Mouse (Mus musculus): ENCODE measurements around the gene Tenm4.

Tenm4 gene

GRCm38 (mm10) chr7:96654206-96654605 is 483.2 kb downstream of the Tenm4 start:
- no peak for DNase-seq

DNA sequence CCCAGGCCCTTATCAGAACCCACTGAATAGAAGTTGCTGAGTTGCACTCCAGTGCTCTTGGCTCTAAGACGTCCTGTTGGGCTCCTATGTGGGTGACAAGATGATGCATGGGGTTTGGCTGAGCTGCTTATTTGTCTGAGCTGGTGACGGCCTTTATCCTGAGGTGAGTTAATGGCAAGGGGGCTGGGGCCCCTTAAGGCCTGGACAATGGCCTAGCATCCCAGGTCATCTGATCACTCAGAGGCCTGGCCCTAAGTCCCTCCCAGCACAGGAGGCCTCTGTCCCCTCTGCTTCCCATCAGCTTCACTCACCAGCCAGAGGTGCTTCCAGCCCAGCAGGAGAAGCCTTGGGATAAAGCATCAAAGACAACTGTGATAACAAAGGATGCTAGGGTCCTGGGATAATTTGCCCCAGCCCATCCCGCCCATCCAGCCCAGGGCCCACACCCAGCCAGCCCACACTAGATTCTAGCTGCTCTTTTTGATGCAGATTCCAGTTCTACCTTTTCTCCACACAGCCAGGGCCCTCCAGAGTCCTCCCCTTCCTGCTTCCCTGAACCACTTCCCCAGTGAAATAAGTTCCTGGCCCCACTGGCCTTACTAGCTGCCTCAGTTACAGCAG is 484.2 kb downstream of the Tenm4 start:
- no peak for DNase-seq

DNA sequence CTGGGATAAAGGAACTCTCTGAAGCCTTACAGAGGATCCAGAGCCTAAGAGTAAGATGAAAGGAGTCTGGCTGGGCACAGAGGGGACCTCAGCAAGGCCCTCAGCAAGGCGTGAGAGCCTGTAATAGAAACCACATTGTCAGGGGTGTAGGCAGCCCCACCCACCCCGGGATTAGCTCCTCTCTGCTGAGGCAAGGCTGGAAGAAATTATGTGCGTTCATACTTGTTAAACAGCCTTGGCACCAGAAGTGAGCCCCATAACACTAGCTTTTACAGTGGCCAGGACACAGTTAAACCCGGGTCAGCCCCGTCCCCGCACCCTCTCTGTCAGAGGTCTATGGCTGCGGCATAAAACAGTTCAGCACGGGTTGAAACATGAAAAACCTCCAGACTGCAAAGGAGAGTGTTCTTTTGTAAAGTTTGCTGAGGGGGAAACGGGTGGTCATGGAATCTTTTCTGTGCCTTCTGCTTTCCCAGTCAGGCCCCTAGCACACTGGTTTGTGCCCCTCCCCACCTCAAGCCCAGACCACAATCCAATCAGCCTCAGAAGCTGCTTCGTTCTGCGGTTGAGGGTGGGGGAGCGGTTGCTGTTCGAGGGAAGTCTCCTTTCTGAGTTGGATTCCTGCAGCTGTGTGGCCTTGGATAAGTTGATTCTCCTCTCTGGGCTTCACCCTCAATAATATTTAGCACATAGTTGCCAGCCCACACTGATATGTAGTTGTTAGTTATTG is 486.2 kb downstream of the Tenm4 start:
- no peak for DNase-seq

- no peak for DNase-seq
These were observed 487.0 kb downstream of the Tenm4 start for GRCm38 (mm10) chr7:96657857-96658580.

DNA sequence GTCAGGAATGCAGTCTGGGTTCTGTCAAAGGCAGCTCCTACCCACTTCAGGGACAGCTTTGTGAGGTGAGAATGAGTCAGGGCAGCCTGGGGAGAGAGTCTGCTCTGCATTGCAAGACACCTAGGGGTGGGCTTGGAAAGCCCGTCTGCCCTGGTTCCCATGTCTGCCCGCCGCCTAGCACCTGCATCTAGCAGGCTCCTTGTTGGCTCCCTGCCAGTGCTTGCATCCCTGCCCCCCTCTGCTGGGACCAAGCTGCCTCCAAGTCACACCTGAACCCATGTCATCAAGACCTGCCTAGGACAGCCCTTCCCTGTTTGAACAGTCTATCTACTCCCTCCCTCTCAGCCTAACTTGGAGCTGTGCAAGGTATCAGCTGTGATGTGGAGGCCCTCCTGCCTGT is 489.9 kb downstream of the Tenm4 start:
- peak; percentile 43 for DNase-seq

DNA sequence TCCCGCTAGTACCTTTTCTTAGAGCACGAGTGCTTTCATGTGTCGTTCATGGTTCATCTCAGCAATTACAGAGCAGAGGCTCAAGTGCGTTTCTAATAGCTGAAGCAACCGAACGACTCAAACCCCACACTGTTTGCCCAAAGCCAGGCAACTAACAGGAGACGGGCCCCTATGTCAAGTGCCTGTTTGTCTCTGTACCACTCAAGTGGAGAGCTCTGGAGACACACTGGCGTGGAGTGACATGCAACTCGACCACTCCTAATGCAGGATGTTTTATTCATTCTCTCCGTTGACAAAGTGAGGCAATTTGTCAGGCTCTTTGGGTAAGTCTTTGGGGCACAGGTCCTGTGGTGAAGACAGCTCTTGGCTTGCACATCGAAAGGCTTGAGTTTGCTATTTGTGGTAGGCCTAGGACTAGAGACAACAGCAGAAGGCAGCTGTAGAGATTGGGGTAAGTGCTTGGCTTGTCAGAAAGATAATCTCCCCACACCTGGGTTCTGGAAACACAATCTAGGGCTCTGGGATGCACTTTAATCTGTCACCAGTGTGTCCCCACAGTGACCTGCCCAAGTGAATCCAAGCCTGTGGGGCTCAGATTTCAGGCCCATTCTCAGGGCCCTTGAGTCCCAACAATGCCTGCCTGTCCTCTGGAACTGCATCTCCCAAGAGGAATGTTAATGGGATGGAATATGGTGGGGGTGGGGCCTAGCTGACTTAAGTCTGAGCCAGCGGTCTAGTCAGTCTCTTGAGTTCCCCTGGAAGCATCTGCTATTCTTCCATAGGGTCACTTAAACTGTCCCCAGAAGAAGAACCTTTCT is 490.5 kb downstream of the Tenm4 start:
- no peak for DNase-seq

DNA sequence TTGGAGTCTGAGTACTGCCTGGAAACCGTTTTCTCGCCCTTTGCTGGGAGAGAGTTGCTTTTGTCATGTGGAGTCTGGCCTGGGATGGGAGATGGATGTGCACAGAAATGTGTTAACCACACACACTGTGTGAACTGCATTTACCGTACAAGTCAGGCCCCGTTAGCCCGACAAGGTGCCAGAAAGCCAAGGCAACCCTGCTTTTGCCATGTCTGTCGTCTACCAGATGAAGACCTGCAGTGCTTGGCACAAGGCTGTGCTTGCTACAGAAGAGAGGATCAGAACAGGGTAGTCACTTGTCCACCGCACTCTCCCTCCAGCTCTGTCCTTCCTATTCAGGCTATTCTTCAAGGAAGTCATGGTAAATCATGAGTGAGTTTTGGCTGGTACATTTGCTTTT is 492.3 kb downstream of the Tenm4 start:
- DNase-seq = no peak

DNA sequence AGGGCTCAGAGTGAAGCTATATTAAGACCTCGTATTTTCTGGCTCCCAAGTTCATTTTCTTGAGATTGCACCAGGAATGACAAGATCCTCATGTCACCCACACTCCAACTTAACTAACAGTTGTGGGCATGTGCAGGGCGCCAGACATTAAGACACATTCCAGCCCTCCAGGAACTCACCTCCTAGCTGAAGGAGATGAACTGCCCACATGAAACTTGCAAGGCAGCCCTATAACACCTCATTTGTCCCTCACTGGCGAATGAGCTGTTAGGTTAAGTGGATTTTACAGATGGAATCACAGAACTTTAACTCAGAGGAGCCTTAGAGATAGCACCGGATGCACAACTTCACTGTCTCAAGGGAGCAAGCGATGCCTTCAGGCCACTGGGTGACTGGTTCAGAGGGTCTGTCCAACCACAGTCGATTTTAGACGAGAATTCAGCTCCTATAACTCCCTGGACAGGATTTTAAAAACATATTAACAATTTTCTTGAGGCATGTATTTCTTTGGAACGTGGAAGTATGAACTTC is 495.4 kb downstream of the Tenm4 start:
- no peak for DNase-seq

GRCm38 (mm10) chr7:96667688-96668087 is 496.6 kb downstream of the Tenm4 start:
- DNase-seq = no peak

DNA sequence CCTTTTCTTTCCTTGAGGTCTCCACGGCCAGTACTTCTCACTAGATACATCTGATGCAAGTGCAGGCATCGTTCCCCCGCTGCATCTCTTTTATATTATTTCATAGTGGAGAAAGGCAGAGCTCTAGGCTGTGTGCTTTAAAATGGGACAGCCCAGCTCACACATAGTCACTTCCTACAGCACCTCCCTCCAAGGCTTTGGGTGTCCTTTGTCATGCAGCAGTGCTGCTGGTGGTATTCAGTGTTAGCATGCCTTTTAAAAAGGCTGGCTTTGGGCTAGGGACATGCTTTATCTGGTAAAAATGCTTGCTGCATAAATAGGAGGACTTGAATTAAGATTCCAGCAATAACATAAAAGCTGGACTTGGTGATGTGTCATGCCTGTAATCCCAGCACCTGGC is 499.0 kb downstream of the Tenm4 start:
- no peak for DNase-seq

- DNase-seq = no peak
These were observed 501.4 kb downstream of the Tenm4 start for GRCm38 (mm10) chr7:96672322-96672914.

GRCm38 (mm10) chr7:96677082-96677481 is 506.0 kb downstream of the Tenm4 start:
- no peak for DNase-seq

- DNase-seq = no peak
These were observed 507.2 kb downstream of the Tenm4 start for GRCm38 (mm10) chr7:96678236-96678635.

DNA sequence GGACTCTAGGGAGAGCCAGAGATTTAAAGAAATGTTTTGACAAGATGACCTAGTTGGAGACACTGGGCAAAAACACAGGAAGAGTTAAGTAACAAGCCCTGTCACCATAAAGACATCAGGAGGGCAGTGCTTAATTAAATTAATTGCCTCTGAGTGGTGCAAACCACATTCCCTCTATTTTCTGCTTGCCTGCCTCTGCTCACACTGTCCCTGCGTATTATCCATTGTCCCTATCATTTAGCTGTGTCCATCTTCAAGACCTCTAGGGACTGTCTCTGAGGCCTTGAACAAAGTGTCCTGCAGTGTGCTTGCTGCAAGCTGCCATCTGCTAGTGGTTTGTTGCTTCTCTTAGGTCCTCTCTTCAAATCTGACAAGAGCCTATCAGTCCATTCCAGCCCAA is 508.7 kb downstream of the Tenm4 start:
- DNase-seq = no peak

DNA sequence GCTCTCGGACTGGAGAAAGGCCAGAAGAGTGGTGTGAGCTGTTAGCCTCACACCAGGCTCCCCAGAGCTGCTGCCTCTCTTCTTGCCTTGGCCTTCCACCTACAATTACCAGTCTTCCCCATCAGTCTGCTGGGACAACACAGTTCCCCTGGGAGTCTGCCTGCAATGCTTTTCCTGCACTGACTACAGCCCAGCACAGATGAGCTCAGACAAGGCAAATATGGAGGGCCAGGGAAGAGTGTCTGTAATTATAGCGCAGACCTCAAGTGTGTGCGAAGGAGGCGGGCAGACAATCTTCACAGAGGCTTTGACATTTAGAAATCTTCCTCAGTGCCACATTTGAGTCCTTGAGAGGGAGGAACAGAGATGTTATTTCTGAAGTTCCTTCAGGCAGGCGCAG is 509.4 kb downstream of the Tenm4 start:
- no peak for DNase-seq

- DNase-seq = no peak
These were observed 510.8 kb downstream of the Tenm4 start for GRCm38 (mm10) chr7:96681808-96682207.

DNA sequence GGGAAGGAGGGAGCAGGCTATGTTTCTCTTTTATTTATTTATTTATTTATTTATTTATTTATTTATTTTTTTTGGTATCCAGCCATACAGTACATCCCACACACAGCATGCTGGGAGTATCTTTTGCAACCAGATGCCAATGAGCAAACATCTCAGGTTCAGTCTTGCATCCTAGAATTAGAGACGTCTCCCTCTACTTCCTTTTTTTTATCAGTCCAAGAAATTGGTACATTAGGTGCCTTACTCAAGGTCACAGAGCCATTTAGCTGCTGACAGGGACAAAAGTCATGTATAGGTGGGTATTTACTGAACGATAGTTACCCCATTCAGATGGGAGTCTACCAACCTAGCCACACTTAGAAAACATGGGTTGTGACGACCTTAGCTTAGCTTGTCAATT is 517.1 kb downstream of the Tenm4 start:
- no peak for DNase-seq

- DNase-seq = no peak
These were observed 530.2 kb downstream of the Tenm4 start for GRCm38 (mm10) chr7:96701097-96701845.

DNA sequence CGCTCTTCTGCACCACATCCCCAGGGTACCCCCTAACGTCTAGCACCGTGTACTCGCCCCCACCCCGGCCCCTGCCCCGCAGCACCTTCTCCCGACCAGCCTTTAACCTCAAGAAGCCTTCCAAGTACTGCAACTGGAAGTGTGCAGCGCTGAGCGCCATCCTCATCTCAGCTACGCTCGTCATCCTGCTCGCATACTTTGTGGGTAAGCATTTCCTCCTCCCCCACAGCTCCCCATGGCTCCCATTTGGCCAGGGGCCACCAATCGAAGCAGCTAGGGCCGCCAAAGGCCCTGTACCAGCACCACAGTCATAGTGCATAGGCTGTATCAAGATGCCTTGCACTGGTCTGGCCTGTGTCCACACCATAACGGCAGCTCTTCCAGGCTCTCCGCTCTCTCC is 532.9 kb downstream of the Tenm4 start:
- DNase-seq = no peak

- no peak for DNase-seq
These were observed 534.5 kb downstream of the Tenm4 start for GRCm38 (mm10) chr7:96705307-96706129.

DNA sequence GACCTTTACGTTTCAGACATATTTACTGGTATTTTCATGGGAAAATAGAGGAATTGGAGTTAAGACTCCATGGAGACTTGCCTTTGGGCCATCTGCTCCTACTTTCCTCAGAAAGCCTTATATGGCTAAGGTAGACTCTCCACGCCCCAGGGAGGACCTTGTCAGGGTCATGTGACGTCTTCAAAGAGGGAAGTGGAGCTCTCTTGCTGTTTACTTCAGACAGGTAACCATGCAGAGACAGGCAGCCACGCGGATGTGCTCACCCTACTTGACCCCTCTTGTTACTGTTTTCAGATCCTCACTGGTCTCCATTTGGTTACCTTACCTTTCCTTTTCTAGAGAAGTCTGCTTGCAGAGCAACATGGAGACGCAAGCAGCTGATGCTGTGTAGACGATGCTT is 535.5 kb downstream of the Tenm4 start:
- DNase-seq = no peak

Measured in kidney, postnatal 10 days (tissue).